Mouse (Mus musculus) lung, postnatal 0 days (tissue): ENCODE measurements around the gene Il1r1. TPM values are rescaled to one million over a fixed set of nuclear protein-coding genes. Genes with fewer than 3 reads are reported as not detected.

Source experiments
- ATAC-seq: fragments of 200-750 bp; cut with Nextera tagmentation; 2 replicates; pipeline ENCODE4 v1.8.0; 2017; ENCODE audit warnings: moderate library complexity
- DNase-seq: peaks from one replicate; pipeline ENCODE4 v3.0.0-alpha.2; 2016; ENCODE audit warnings: low spot score
- H3K27ac ChIP-seq: fragments of 300-500 bp; sonication (generic); 2 replicates; pipeline ENCODE4 v1.5.1; 2014; ENCODE audit warnings: antibody characterized with exemption, mild to moderate bottlenecking, low read length, mixed read lengths
- H3K27me3 ChIP-seq: fragments of 300-500 bp; sonication (generic); replicated peaks from 2 replicates; pipeline ENCODE4 v1.6.1; 2014; ENCODE audit warnings: low read length, mixed read lengths; ENCODE audit not compliant: insufficient read depth
- H3K36me3 ChIP-seq: fragments of 300-500 bp; sonication (generic); 2 replicates; pipeline ENCODE4 v1.6.1; 2014; ENCODE audit warnings: low read length, mixed read lengths; ENCODE audit not compliant: insufficient read depth
- H3K4me1 ChIP-seq: fragments of 300-500 bp; sonication (generic); 2 replicates; pipeline ENCODE4 v1.6.1; 2014; ENCODE audit warnings: antibody characterized with exemption, low read depth, low read length, mixed read lengths; ENCODE audit not compliant: insufficient read depth
- H3K4me2 ChIP-seq: fragments of 300-500 bp; sonication (generic); replicated peaks from 2 replicates; pipeline ENCODE4 v1.6.1; 2014; ENCODE audit warnings: low read depth, mild to moderate bottlenecking, low read length, moderate library complexity, mixed read lengths
- H3K4me3 ChIP-seq: fragments of 300-500 bp; sonication (generic); 2 replicates; pipeline ENCODE4 v1.5.1; 2014; ENCODE audit warnings: low read depth, low read length
- H3K9ac ChIP-seq: fragments of 300-500 bp; sonication (generic); replicated peaks from 2 replicates; pipeline ENCODE4 v1.6.1; 2014; ENCODE audit warnings: low read depth, mild to moderate bottlenecking
- H3K9me3 ChIP-seq: fragments of 300-500 bp; sonication (generic); 2 replicates; pipeline ENCODE4 v1.6.1; 2016; ENCODE audit warnings: low read length, mixed read lengths
- CTCF ChIP-seq: IDR thresholded peaks from 2 replicates; pipeline ENCODE4 v1.5.1; 2016; ENCODE audit warnings: antibody characterized with exemption, mild to moderate bottlenecking
- EP300 ChIP-seq: IDR thresholded peaks from 2 replicates; pipeline ENCODE4 v1.6.1; 2016; ENCODE audit warnings: antibody characterized with exemption, mild to moderate bottlenecking, control low read depth
- WGBS: fragments of 180-500 bp; shearing (Covaris S2); extraction: QIAGEN DNeasy Blood & Tissue Kit; methylation state at CpG from one replicate; pipeline ENCODE4 v1.1.7; 2014; 5-methylcytosine and 5-hydroxymethylcytosine counted together
- polyA plus RNA-seq: library from polyadenylated mRNA; unstranded; fragments of >200 nt; fragmentation: Nextera tagmentation; extraction: Ambion mirVana; gene quantifications from 2 replicates; pipeline ENCODE4 v1.2.1, GENCODE M21; 2015

Gene Il1r1
- polyA plus RNA-seq, 1 experiment from 2014 or later, result 13.5 TPM

- 62% methylated on average over 6 of the region's 6 CpGs for whole genome bisulfite sequencing
- H3K4me2 ChIP-seq, result peak overlapping the region; percentile 76
These were observed 43.7 kb downstream of the Il1r1 start for GRCm38 (mm10) chr1:40268536-40268935.

GRCm38 (mm10) chr1:40270415-40270814, 45.5 kb downstream of the Il1r1 start:
- Histone ChIP-seq H3K27ac (no peak overlapping the region), H3K4me2 (no peak overlapping the region), H3K9me3 (no peaks in the 10 kb centered on the region), H3K9ac (no peak overlapping the region), H3K36me3 (no peaks in the 10 kb centered on the region), H3K27me3 (no peaks in the 10 kb centered on the region), H3K4me3 (no peak overlapping the region), H3K4me1 (peaks cover 18% of the 10 kb centered on the region; the same call in 1 of the 2 replicates)
- 77% methylated on average over 12 of the region's 12 CpGs for WGBS
- DNase-seq, result no peak
- no peak for ATAC-seq
- no peak for TF ChIP-seq EP300
- no peak for TF ChIP-seq CTCF

More at GRCm38 (mm10) chr1:40268536-40268935, 43.7 kb downstream of the Il1r1 start:
- Histone ChIP-seq H3K9ac (no peak overlapping the region), H3K36me3 (no peaks in the 10 kb centered on the region), H3K4me3 (no peak overlapping the region), H3K9me3 (no peaks in the 10 kb centered on the region), H3K27ac (no peak overlapping the region), H3K27me3 (no peaks in the 10 kb centered on the region), H3K4me1 (peaks cover 21% of the 10 kb centered on the region; the same call in 1 of the 2 replicates)
- DNase-seq, result no peak
- ATAC-seq, result no peak
- no peak for TF ChIP-seq CTCF
- no peak for TF ChIP-seq EP300

- DNase-seq (no peak), ATAC-seq (no peak)
- WGBS, result 72% methylated on average over 4 of the region's 4 CpGs
- no peaks in the 10 kb centered on the region for H3K36me3 ChIP-seq
- peaks cover 17% of the 10 kb centered on the region; the same call in 1 of the 2 replicates for H3K4me1 ChIP-seq
- H3K9me3 ChIP-seq, result no peaks in the 10 kb centered on the region
- no peak overlapping the region for H3K4me2 ChIP-seq
- no peak overlapping the region for H3K4me3 ChIP-seq
- H3K27ac ChIP-seq, result no peak overlapping the region
- H3K27me3 ChIP-seq, result no peaks in the 10 kb centered on the region
- no peak for TF ChIP-seq EP300
- H3K9ac ChIP-seq, result no peak overlapping the region
These were observed 46.2 kb downstream of the Il1r1 start for GRCm38 (mm10) chr1:40271052-40271451.

DNA sequence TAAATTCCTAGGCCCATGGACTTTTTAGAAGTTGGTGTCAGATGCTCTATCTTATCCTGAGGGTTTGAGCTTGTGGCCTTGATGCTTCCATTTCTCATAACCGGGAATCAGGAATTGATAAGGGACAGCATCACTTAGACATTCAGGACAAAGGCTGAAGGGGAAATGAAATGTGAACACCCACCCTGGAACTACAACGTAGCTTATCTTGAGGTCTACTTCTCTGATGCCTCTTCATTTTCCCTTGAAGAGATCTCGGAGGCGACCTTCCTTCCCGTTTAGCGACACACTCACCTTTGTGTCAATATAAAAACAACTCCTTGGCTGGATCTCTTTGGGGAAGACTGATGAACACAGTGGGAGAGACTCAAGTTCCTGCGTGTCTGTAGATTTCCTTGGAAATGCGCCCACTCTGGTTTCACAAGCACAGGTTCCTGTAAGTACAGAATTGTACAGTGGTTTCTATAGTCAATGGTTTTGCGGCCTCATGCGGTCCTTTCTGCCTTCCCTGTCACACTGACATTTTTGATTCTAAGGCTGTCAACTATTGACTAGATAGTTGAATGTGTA, 46.7 kb downstream of the Il1r1 start:
- no peak for ATAC-seq
- Histone ChIP-seq H3K27ac (no peak overlapping the region), H3K27me3 (no peaks in the 10 kb centered on the region), H3K36me3 (no peaks in the 10 kb centered on the region), H3K4me3 (no peak overlapping the region), H3K9ac (no peak overlapping the region), H3K4me1 (peaks cover 14% of the 10 kb centered on the region; the same call in 1 of the 2 replicates), H3K9me3 (no peaks in the 10 kb centered on the region), H3K4me2 (no peak overlapping the region)
- TF ChIP-seq CTCF (no peak), EP300 (no peak)
- DNase-seq, result no peak
- 66% methylated on average over 10 of the region's 10 CpGs for WGBS

DNA sequence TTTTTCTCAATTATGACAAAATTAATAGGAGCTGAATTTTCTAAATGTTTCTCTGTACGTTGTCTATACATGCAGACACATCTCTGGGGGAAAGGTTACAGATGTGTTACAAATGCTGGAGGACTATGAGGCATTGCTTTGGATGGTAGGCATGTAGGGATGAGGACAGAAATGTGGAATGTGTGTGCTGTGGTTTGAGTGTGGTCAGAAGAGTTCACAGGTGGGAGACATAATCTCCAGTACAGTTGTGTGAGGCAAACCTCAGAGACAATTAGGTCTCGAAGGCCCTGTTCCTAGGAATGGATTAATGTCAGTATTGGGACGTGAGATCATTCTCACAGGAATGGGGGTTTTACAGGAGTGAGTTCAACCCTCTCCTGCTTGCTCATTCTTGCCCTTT, 47.3 kb downstream of the Il1r1 start:
- H3K27me3 ChIP-seq, result no peaks in the 10 kb centered on the region
- DNase-seq (no peak), ATAC-seq (no peak)
- 77% methylated on average over 3 of the region's 3 CpGs for WGBS
- H3K27ac ChIP-seq, result no peak overlapping the region
- no peak for TF ChIP-seq EP300
- TF ChIP-seq CTCF, result no peak
- H3K4me1 ChIP-seq, result peaks cover 13% of the 10 kb centered on the region; the same call in 1 of the 2 replicates
- no peak overlapping the region for H3K4me3 ChIP-seq
- no peak overlapping the region for H3K9ac ChIP-seq
- no peaks in the 10 kb centered on the region for H3K9me3 ChIP-seq
- no peaks in the 10 kb centered on the region for H3K36me3 ChIP-seq
- H3K4me2 ChIP-seq, result no peak overlapping the region

DNA sequence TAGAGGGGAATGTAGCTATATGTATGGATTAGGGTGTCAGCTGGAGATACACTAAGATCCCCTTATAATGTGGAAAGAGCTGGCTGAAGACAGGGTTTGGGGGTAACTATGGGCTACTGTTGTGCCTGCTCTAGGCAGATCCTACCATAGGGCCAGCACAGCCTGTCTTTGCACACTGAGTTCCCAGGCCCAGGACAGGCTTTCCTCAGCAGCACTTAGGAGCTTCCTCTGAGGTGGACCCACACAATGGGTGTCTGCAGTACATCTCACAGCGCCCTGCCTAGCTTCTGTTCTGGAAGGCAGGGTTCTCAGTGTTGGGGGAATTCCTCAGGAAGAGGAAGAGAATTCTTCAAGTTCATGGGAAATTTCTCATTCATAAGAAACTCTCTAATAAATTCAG, 48.6 kb downstream of the Il1r1 start:
- Histone ChIP-seq H3K9me3 (no peaks in the 10 kb centered on the region), H3K36me3 (0 out of 2 replicates have a peak, but pooled peaks cover 3% of the 10 kb centered on the region), H3K4me1 (peaks cover 5% of the 10 kb centered on the region; the same call in 1 of the 2 replicates), H3K27ac (no peak overlapping the region), H3K27me3 (no peaks in the 10 kb centered on the region), H3K9ac (no peak overlapping the region), H3K4me2 (no peak overlapping the region), H3K4me3 (no peak overlapping the region)
- DNase-seq, result no peak
- WGBS, result 59% methylated on average over 1 of the region's 1 CpGs
- ATAC-seq, result no peak
- no peak for TF ChIP-seq EP300
- TF ChIP-seq CTCF, result no peak
